Mouse (Mus musculus): ENCODE results near the gene Rps15.

- no peak for TF ChIP-seq POLR2A (IDR thresholded peaks at IDR 0.05; ENCODE audit: borderline replicate concordance, low read depth, low read length)
- no peak for TF ChIP-seq CTCF (IDR thresholded peaks at IDR 0.05; ENCODE audit: low read depth, low read length)
Measured at GRCm38 (mm10) chr10:80270734-80271181, 21.5 kb upstream of the Rps15 start.
